Mouse (Mus musculus) embryonic fibroblast, embryonic 13.5 days (primary cell): ENCODE results near the gene Med17. TPM values are rescaled to one million over a fixed set of nuclear protein-coding genes. Genes with fewer than 3 reads are reported as not detected.

Source experiments
- H3K27ac ChIP-seq: 2 replicates; pipeline ENCODE4 v1.5.1; 2012; ENCODE audit warnings: low read length, control low read depth, inconsistent platforms; ENCODE audit not compliant: insufficient read depth
- H3K4me1 ChIP-seq: 2 replicates; pipeline ENCODE4 v1.6.1; 2011; ENCODE audit warnings: low read length; ENCODE audit not compliant: control insufficient read depth, insufficient read depth
- H3K4me3 ChIP-seq: 2 replicates; pipeline ENCODE4 v1.5.1; 2011; ENCODE audit warnings: mild to moderate bottlenecking, control low read depth, low read length; ENCODE audit not compliant: insufficient read depth
- CTCF ChIP-seq: IDR thresholded peaks from 2 replicates; pipeline ENCODE4 v1.5.1; 2011; ENCODE audit warnings: mild to moderate bottlenecking, control low read depth, low read length, moderate library complexity, borderline replicate concordance; ENCODE audit not compliant: insufficient read depth
- POLR2A ChIP-seq: IDR thresholded peaks from 2 replicates; pipeline ENCODE4 v1.6.1; 2011; ENCODE audit warnings: low read depth, mild to moderate bottlenecking, control low read depth, low read length, moderate library complexity
- polyA plus RNA-seq: library from polyadenylated mRNA; stranded (reverse); fragments of >200 nt; gene quantifications from 2 replicates; pipeline ENCODE4 v1.2.4, GENCODE M21; 2011; ENCODE audit warnings: low read depth; ENCODE audit not compliant: missing spikeins, insufficient read length

Med17 gene
- polyA plus RNA-seq, 1 experiment = 45.7 TPM

DNA sequence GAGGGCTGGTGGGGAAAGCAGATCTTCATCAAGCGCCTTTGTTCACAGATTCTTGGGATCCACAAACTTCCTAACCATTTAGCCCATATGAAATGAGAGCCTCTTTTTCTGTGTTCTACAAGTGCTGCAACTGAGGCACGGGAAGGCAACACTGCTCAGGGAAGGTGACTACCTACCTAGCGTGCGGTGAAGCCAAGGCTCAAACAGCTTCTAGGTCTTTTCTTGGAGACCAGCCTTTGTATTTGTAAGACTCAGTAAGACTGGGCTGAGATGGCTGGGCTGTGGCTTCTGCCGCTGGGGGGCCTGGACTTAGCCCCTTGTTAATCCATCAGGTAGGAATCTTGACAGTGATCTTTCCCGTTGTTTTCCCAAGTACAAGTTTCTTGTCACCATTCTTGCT is 39.7 kb downstream of the Med17 start:
- no peak overlapping the region for H3K4me3 ChIP-seq
- no peak for TF ChIP-seq CTCF
- no peak for TF ChIP-seq POLR2A
- no peak overlapping the region for H3K27ac ChIP-seq
- peaks cover 15% of the 10 kb centered on the region for H3K4me1 ChIP-seq

DNA sequence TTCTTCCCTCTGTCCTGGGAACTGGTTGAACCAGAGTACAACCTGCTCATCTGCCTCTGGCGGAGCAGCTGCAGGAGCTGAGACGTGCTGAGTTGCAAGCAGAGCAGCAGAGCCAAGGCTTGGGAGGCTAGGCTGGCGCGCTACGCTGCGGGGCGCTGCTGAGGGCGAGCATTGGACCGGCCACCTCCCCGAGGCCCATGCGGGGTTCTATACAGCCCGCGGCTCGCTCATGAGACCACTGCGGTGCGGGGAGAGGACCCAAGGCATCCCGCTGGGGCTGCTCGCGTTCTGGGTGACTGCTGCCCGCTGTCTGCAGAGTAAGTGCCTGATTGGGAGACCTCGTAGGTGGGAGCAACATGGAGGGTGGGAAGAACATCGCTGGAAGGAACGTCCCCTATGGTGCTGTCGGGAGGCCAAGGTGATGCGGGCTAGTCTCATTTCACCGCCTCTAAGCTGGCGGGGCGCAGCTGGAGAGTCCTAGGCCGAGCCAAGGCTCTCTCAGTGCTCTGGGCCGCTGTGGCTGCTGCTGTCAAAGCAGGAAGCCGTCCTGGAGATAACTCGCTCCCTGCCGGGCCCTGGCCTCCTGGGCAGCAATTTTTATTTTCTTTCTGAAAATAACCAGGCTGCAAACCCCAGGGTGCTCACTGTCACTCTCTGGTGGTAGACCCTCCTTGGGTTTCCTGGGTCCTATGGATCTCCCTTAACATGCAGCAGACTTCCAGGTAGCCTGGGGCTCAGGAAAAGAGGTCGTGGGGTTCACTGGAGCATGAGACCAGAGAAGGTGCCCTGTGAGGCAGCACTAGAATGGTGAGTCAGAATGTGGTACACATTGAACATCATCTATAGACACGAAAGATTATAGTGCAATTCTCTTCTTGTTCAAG is 40.4 kb downstream of the Med17 start, which contains the start of gene Vstm5:
TSS of gene Vstm5 (plus strand) at position 4 of the 884 bp plus-strand sequence.
- peak within 1 kb of the TSS; percentile 51 for H3K27ac ChIP-seq

DNA sequence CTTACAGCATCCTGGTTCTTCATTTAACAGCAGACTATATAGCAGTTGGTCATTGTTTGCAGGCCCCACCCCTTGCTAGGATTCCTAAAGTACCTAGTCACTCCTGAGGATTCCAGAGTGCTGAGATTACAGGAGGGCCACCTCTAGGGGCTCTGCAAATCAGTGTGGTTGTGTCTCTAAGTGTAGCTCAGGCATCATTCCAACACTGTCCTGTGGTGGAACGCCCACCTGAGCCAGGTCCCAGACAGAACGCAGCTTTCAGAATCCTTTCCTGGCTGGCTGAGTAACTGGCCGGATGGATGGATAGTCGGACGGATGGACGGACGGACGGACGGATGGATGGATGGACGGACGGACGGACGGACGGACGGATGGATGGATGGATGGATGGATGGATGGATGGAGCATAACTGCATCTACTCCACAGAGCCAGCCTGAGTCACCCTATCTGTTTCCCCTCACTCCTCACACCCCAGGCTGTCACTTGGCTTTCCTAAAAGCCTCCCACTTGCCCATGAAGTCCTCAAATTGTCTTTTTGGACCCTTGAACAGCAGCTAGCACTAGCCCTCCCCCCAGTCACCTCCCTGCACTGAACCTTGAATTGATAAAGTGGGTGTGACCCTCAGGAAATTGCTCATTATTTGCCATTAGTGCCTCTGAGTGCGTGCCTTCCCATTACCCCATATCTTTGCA is 41.3 kb downstream of the Med17 start:
- no peak for TF ChIP-seq CTCF
- no peak for TF ChIP-seq POLR2A
- H3K4me1 ChIP-seq = peaks cover 15% of the 10 kb centered on the region
- peak overlapping the region; percentile 36 for H3K4me3 ChIP-seq
- no peak overlapping the region for H3K27ac ChIP-seq

More for the DNA sequence above, 40.4 kb downstream of the Med17 start, which contains the start of gene Vstm5:
- 0 out of 2 replicates have a peak, but pooled peaks have one; percentile 8 for TF ChIP-seq POLR2A
- peak; percentile 43; the same call in 1 of the 2 replicates for TF ChIP-seq CTCF
- peak within 1 kb of the TSS; percentile 36 for H3K4me3 ChIP-seq
- peaks cover 15% of the 10 kb centered on the region for H3K4me1 ChIP-seq

DNA sequence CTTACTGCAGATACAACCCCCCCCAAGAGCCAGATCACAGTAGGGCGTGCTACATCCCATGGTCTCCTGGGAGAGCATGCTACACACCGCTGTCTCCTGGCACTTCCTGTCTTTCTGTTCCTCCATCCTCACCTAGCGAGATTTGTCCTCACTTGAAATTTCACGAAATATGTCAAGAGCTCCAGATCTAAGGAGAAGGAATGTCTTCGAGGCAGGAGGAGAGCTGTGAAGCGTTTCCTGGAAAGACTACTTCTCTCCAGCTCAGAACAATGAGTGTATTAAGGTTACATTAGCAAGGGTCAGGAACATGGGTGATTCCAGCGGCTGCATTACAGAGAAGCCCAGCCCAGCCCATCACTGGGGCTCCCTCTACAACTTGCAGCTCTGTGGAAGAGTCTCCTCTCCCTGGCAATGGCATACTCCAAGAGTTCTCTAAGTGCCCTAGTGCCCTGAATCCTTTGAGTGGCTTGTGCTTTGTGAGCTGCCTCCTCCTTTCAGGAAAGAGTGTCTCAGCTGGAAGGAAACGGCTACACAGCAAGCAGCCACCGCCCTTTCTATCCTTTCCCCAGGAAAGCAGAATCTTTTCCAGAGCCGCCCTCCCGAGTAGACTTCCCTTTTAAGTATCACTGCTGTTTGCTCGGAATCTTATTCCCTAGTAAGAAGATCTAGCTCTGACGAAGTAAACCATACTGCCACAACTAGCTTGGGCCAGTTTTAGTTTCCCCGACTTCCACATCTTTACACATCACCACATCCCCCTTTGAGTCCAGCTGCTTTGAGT is 42.0 kb downstream of the Med17 start:
- no peak for TF ChIP-seq CTCF
- TF ChIP-seq POLR2A = peak; percentile 24; the same call in 1 of the 2 replicates
- Histone ChIP-seq H3K27ac (peak overlapping the region; percentile 51), H3K4me1 (peaks cover 15% of the 10 kb centered on the region), H3K4me3 (no peak overlapping the region)

DNA sequence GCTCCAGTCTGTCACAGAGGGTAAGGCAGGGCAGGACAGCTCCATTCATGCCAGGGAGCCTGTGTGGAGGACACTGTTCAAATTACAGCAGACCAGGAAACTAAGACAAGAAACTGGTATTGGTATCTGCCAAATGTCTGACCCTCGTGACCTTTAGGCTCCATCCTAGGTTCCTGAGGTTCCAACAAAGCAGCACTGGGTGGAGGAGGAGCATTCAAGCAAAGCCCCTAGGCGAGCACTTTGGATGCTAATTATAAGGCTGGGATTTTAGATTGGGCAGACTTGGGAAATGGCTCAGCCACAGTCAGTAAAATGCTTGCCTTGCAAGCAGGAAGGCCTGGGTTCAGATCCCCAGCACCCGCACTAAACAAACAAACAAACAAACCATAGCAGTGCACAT is 43.7 kb downstream of the Med17 start:
- Histone ChIP-seq H3K4me1 (peaks cover 15% of the 10 kb centered on the region), H3K27ac (no peak overlapping the region), H3K4me3 (no peak overlapping the region)
- no peak for TF ChIP-seq CTCF
- no peak for TF ChIP-seq POLR2A

DNA sequence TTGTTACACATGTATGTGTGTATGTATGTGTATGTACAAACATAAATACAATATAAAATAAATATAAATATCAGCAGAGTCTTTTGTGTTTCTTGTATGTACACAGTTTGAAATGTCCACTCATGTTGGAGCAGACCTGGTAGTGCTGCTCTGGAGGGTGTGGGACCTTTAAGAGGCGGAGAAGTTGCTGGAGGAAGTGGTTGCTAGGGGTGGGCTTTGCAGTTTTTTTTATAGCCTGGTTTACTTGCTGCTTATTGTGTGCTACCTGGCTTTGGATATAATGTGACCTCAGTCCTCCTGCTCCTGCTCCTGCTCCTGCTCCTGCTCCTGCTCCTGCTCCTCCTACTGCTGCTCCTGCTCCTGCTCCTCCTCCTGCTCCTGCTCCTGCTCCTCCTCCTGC is 46.1 kb downstream of the Med17 start:
- Histone ChIP-seq H3K27ac (no peak overlapping the region), H3K4me3 (no peak overlapping the region), H3K4me1 (peaks cover 12% of the 10 kb centered on the region)
- TF ChIP-seq POLR2A (no peak), CTCF (no peak)

DNA sequence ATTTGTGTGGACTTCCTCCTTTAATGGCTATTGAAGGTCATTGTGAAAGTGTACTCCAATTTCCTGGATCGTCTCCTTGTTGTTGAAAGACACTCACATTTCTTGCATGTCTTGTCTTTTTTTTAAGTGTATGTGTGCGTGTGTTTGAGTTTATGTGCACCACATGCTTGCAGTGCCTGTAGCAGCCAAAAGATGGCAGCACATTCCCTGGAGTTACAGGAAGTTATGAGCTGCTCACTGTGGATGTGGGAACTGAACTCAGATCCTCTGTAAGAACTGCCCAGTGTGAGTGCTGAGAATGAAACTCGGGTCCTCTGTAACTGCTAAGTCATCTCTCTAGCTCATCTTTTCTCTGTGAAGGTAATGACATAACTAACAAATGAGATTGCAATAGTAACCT is 47.3 kb downstream of the Med17 start:
- Histone ChIP-seq H3K27ac (no peak overlapping the region), H3K4me3 (no peak overlapping the region), H3K4me1 (peaks cover 2% of the 10 kb centered on the region)
- TF ChIP-seq CTCF (no peak), POLR2A (no peak)

DNA sequence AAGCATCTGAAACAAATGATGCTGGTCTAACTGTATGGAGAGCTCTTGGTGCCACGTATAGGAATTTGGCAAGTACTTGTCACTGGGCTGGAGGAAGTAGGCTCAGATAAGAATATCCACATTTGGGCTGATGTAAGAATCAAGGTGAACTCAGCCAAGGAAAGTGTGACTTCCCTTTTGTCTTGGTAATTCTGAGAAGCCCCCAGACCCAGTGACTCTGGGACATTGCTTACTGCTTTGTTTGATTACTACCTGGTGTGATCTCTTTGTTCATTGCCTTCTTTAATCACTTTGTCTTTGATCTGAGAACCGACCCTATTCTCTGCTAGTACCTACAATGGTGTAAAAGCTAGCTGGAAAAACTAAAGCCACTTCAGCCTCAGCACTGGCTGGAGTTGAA is 54.8 kb downstream of the Med17 start:
- no peak overlapping the region for H3K4me3 ChIP-seq
- TF ChIP-seq CTCF (no peak), POLR2A (no peak)
- no peaks in the 10 kb centered on the region for H3K4me1 ChIP-seq
- no peak overlapping the region for H3K27ac ChIP-seq

DNA sequence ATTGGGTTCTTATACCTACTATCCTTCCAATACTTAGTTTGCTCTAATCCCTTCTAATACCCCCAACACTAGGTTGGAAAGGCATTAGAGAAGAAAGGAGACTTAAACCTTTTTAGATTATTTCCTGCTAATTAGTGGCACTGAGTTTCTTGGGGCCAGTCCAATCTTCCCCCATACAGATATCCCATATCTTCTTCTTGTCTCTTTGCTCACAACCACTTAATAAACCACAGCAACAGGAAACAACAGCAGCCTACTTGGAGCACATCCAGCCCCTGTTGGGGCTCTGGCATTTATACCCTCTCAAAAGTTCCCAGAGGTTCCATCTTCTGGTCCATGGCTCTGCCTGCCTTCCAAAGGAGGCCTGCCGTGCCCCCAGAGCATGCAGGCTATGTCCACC is 66.0 kb downstream of the Med17 start:
- Histone ChIP-seq H3K4me1 (no peaks in the 10 kb centered on the region), H3K27ac (no peak overlapping the region), H3K4me3 (no peak overlapping the region)
- TF ChIP-seq CTCF (no peak), POLR2A (no peak)
